Mouse (Mus musculus): Measurements from ENCODE around the gene Aebp1.

DNA sequence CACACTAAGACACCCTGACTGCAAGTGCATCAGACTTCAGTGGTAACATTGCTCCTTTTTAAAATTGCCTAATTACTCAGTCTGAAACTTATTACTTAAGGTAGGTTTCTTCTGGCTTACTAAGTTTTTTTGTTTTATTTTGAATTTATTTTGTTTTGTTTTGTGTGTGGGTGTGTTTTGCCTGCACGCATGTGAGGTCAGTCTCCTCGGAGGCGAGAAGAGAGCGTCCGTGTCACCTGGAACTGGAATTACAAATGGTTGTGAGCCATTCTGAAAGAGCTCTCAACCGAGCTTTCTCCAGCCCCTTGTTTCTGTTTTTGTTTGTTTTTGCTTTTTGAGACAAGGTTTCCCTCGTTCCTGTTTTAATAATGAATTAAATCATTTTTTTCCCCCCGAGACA is 16.9 kb downstream of the Aebp1 start:
- no peak for TF ChIP-seq TCF12 (IDR thresholded peaks at IDR 0.05; ENCODE audit: insufficient read depth, poor library complexity, severe bottlenecking)
- TF ChIP-seq POLR2A (IDR thresholded peaks at IDR 0.05; ENCODE audit: insufficient read length, low read depth) = no peak
- TF ChIP-seq MYOD1 (IDR thresholded peaks at IDR 0.05; ENCODE audit: control insufficient read depth in 1 of 3, insufficient read length in 2 of 3, low read depth in 2 of 3) = no peak
- TF ChIP-seq POLR2AphosphoS2 (IDR thresholded peaks at IDR 0.05; ENCODE audit: insufficient read length, low read depth) = no peak
- TF ChIP-seq MYOG (IDR thresholded peaks at IDR 0.05; ENCODE audit: control insufficient read depth in 1 of 3, insufficient read depth in 1 of 3, insufficient read length in 2 of 3, low read depth in 2 of 3) = no peak
- TF ChIP-seq USF1 (IDR thresholded peaks at IDR 0.05; ENCODE audit: low read depth) = no peak
- no peak for TF ChIP-seq CEBPB (IDR thresholded peaks at IDR 0.05; ENCODE audit: insufficient read depth, poor library complexity, severe bottlenecking)

All from myocyte (in vitro differentiated cells).